Mouse (Mus musculus) testis, adult 2 months (tissue): ENCODE results near the gene Gm17509.

Experiments
- CTCF ChIP-seq: fragments of 200-500 bp; IDR thresholded peaks from 2 replicates; pipeline ENCODE4 v1.5.1; 2012; ENCODE audit warnings: low read depth, mild to moderate bottlenecking, inconsistent platforms, low read length, moderate library complexity; ENCODE audit not compliant: control insufficient read depth, insufficient read depth, insufficient replicate concordance
- POLR2A ChIP-seq: fragments of 200-500 bp; IDR thresholded peaks from 2 replicates; pipeline ENCODE4 v1.6.1; 2012; ENCODE audit warnings: low read depth, mild to moderate bottlenecking, inconsistent platforms, low read length, moderate library complexity; ENCODE audit not compliant: control insufficient read depth

DNA sequence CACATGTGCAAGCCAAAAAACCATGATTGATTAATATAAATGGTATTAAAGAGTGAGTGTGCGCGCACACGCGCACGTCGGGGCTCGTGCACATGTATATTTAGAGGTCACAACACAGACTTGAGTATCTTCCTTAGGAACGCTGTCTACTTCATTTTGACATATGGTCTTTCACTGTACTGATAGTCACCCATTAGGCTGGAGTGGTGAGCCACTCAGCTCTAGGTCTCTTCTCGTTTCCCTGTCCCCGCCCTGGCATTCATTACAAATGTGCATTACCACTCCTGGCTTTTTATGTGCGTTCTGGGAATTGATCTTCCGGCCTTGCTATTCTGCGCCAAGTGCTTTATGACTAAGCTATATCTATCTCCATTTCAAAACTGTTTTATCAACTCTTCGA lies 47.1 kb upstream of the Gm17509 start:
- no peak for TF ChIP-seq POLR2A
- TF ChIP-seq CTCF = no peak
